Mouse (Mus musculus): ENCODE measurements at regions not wholly inside any gene's neighbourhood (a gene's known extent, or its start where the extent isn't known, plus 50 kb on each side); places are given as distances from the start of the nearest gene placed in this dataset.

- DNase-seq (ENCODE audit: low read depth, low spot score): no peak
Measured at GRCm38 (mm10) chr13:31330731-31331130, 225.2 kb upstream of the Foxq1 start.

GRCm38 (mm10) chr13:31334981-31335380, 221.0 kb upstream of the Foxq1 start:
- no peak for DNase-seq (ENCODE audit: low read depth, low spot score)

GRCm38 (mm10) chr13:31337631-31338030, 218.3 kb upstream of the Foxq1 start:
- DNase-seq (ENCODE audit: low read depth, low spot score): no peak

GRCm38 (mm10) chr13:31339386-31339785, 216.5 kb upstream of the Foxq1 start:
- DNase-seq (ENCODE audit: low read depth, low spot score): no peak

- DNase-seq (ENCODE audit: low read depth, low spot score): no peak
Measured at GRCm38 (mm10) chr13:31339901-31340300, 216.0 kb upstream of the Foxq1 start.

- DNase-seq (ENCODE audit: low read depth, low spot score): no peak
Measured at GRCm38 (mm10) chr13:31340363-31340948, 215.5 kb upstream of the Foxq1 start.

GRCm38 (mm10) chr13:31341282-31342100, 214.4 kb upstream of the Foxq1 start:
- DNase-seq (ENCODE audit: low read depth, low spot score): no peak

GRCm38 (mm10) chr13:31346205-31346604, 209.7 kb upstream of the Foxq1 start:
- DNase-seq (ENCODE audit: low read depth, low spot score): no peak

GRCm38 (mm10) chr13:31347000-31347399, 208.9 kb upstream of the Foxq1 start:
- DNase-seq (ENCODE audit: low read depth, low spot score): no peak

GRCm38 (mm10) chr13:31349671-31350070, 206.3 kb upstream of the Foxq1 start:
- no peak for DNase-seq (ENCODE audit: low read depth, low spot score)

GRCm38 (mm10) chr13:31351481-31351880, 204.5 kb upstream of the Foxq1 start:
- DNase-seq (ENCODE audit: low read depth, low spot score): no peak

- DNase-seq (ENCODE audit: low read depth, low spot score): no peak
Measured at GRCm38 (mm10) chr13:31352825-31353224, 203.1 kb upstream of the Foxq1 start.

- DNase-seq (ENCODE audit: low read depth, low spot score): no peak
Measured at GRCm38 (mm10) chr13:31359353-31359752, 196.6 kb upstream of the Foxq1 start.

- DNase-seq (ENCODE audit: low read depth, low spot score): no peak
Measured at GRCm38 (mm10) chr13:31362386-31362785, 193.5 kb upstream of the Foxq1 start.

GRCm38 (mm10) chr13:31364369-31364768, 191.6 kb upstream of the Foxq1 start:
- DNase-seq (ENCODE audit: low read depth, low spot score): no peak

GRCm38 (mm10) chr13:31367226-31367625, 188.7 kb upstream of the Foxq1 start:
- DNase-seq (ENCODE audit: low read depth, low spot score): no peak

- no peak for DNase-seq (ENCODE audit: low read depth, low spot score)
Measured at GRCm38 (mm10) chr13:31369182-31369581, 186.8 kb upstream of the Foxq1 start.

- DNase-seq (ENCODE audit: low read depth, low spot score): peak; percentile 37
Measured at GRCm38 (mm10) chr13:31370873-31371272, 185.1 kb upstream of the Foxq1 start.

GRCm38 (mm10) chr13:31374006-31374405, 181.9 kb upstream of the Foxq1 start:
- no peak for DNase-seq (ENCODE audit: low read depth, low spot score)

GRCm38 (mm10) chr13:31393421-31394215, 162.3 kb upstream of the Foxq1 start:
- DNase-seq (ENCODE audit: low read depth, low spot score): no peak

GRCm38 (mm10) chr13:31396216-31396910, 159.6 kb upstream of the Foxq1 start:
- peak; percentile 13 for DNase-seq (ENCODE audit: low read depth, low spot score)

GRCm38 (mm10) chr13:31397246-31397645, 158.7 kb upstream of the Foxq1 start:
- DNase-seq (ENCODE audit: low read depth, low spot score): peak; percentile 63

Measured in mesoderm, embryonic 11.5 days (tissue).